ENCODE assay signal across 10 mouse cellular contexts in the genomic region with DNA sequence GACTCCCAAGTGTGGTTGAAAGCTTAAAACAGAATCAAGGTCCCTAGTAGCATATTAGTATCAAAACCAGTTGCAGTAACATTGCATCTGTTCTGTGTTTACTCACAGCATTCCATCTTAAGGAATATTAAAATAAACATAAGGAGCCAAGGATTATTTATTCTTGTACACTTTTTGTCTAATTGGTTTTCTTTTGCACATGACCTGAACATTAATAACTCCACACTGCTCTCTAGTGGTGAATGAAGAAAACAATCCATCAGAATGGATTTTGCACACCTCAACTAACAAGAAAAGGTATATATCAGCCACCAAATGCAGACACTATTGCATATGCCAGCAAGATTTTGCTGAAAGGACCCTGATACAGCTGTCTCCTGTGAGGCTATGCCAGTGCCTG. TPM values are rescaled to one million over a fixed set of nuclear protein-coding genes. Genes with fewer than 3 reads are reported as not detected.
DNase-seq lines count a peak whose midpoint lies in the region; ATAC-seq and TF ChIP-seq lines count a peak whose summit lies in the region.
"Had no signal": no experiment of that assay in that cellular context is flagged by ENCODE, and none has a peak within 500 bp of the region (broad histone marks: within the 10 kb centered on the region; RNA-seq: fewer than 3 reads in every experiment).

No protein-coding gene starts in this region.

- H3K27ac ChIP-seq in heart, adult 2 months, result no peak overlapping the region
- H3K27ac ChIP-seq in midbrain, embryonic 14.5 days (replicated peaks; ENCODE audit: low read depth, low read length), result no peak overlapping the region
- H3K27ac ChIP-seq in midbrain, embryonic 15.5 days, result no peak overlapping the region
- no peak overlapping the region for H3K27ac ChIP-seq in embryonic facial prominence, embryonic 14.5 days (replicated peaks; ENCODE audit: low read depth, low read length)
- no peak overlapping the region for H3K27ac ChIP-seq in forebrain, embryonic 10.5 days

- H3K9ac ChIP-seq in heart, adult 2 months (ENCODE audit: low read depth, low read length), result no peak overlapping the region
- no peak overlapping the region for H3K9ac ChIP-seq in midbrain, embryonic 14.5 days (replicated peaks; ENCODE audit: low read length)
- no peak overlapping the region for H3K9ac ChIP-seq in midbrain, embryonic 15.5 days
- no peak overlapping the region for H3K9ac ChIP-seq in embryonic facial prominence, embryonic 14.5 days (ENCODE audit: low read depth, low read length)

- ATAC-seq in midbrain, embryonic 14.5 days (ENCODE audit: low FRiP score, low TSS enrichment), result no peak
- no peak for ATAC-seq in midbrain, embryonic 15.5 days (replicated peaks)
- ATAC-seq in embryonic facial prominence, embryonic 14.5 days (ENCODE audit: low read depth), result no peak

- no peaks in the 10 kb centered on the region for H3K36me3 ChIP-seq in heart, adult 2 months (ENCODE audit: control insufficient read depth, insufficient read depth, low read length)
- peaks cover 22% of the 10 kb centered on the region; the same call in 1 of the 2 replicates for H3K36me3 ChIP-seq in midbrain, embryonic 14.5 days (ENCODE audit: control insufficient read depth, insufficient read depth, low read length)
- H3K36me3 ChIP-seq in midbrain, embryonic 15.5 days (replicated peaks), result no peaks in the 10 kb centered on the region
- peaks cover 29% of the 10 kb centered on the region; the same call in 1 of the 2 replicates for H3K36me3 ChIP-seq in embryonic facial prominence, embryonic 14.5 days (ENCODE audit: control insufficient read depth, insufficient read depth, low read length)
- peaks cover 67% of the 10 kb centered on the region for H3K36me3 ChIP-seq in forebrain, embryonic 10.5 days (replicated peaks)

- no peaks in the 10 kb centered on the region for H3K9me3 ChIP-seq in midbrain, embryonic 14.5 days (ENCODE audit: control insufficient read depth, low read length)
- H3K9me3 ChIP-seq in midbrain, embryonic 15.5 days, result no peaks in the 10 kb centered on the region
- no peaks in the 10 kb centered on the region for H3K9me3 ChIP-seq in embryonic facial prominence, embryonic 14.5 days (ENCODE audit: control insufficient read depth, low read length)
- H3K9me3 ChIP-seq in forebrain, embryonic 10.5 days, result no peaks in the 10 kb centered on the region

- H3K4me3 ChIP-seq in heart, adult 2 months, result no peak overlapping the region
- H3K4me3 ChIP-seq in midbrain, embryonic 14.5 days (replicated peaks; ENCODE audit: low read depth, low read length), result no peak overlapping the region
- no peak overlapping the region for H3K4me3 ChIP-seq in midbrain, embryonic 15.5 days
- no peak overlapping the region for H3K4me3 ChIP-seq in embryonic facial prominence, embryonic 14.5 days (ENCODE audit: low read depth, low read length)
- no peak overlapping the region for H3K4me3 ChIP-seq in forebrain, embryonic 10.5 days
- H3K4me3 ChIP-seq: myocyte had no signal

- TF ChIP-seq EP300 in heart, adult 2 months (IDR thresholded peaks at IDR 0.05; ENCODE audit: insufficient read depth, low read depth, low read length), result no peak

- H3K4me1 ChIP-seq in heart, adult 2 months (ENCODE audit: control insufficient read depth, insufficient read depth, low read length), result no peaks in the 10 kb centered on the region
- H3K4me1 ChIP-seq in midbrain, embryonic 14.5 days (ENCODE audit: control insufficient read depth, insufficient read depth, low read length), result no peaks in the 10 kb centered on the region
- no peaks in the 10 kb centered on the region for H3K4me1 ChIP-seq in midbrain, embryonic 15.5 days
- no peaks in the 10 kb centered on the region for H3K4me1 ChIP-seq in embryonic facial prominence, embryonic 14.5 days (ENCODE audit: control insufficient read depth, insufficient read depth, low read length)
- no peaks in the 10 kb centered on the region for H3K4me1 ChIP-seq in forebrain, embryonic 10.5 days

- no peak for TF ChIP-seq POLR2A in heart, adult 2 months (IDR thresholded peaks at IDR 0.05; ENCODE audit: insufficient read depth, low read depth, low read length)

- TF ChIP-seq CTCF in heart, adult 2 months (IDR thresholded peaks at IDR 0.05), result peak; percentile 77

- H3K79me2 ChIP-seq in heart, adult 2 months (replicated peaks; ENCODE audit: control insufficient read depth, insufficient read depth, low read length), result no peaks in the 10 kb centered on the region

- intact Hi-C loops in heart, adult 2 months (cut with DNase I), result loop anchor here (1.0 to 10.0 kb wide), 5 partner anchors 199 to 629 kb away; no protein-coding TSS in a partner anchor

- H3K4me2 ChIP-seq in midbrain, embryonic 14.5 days (ENCODE audit: low read length), result no peak overlapping the region
- H3K4me2 ChIP-seq in midbrain, embryonic 15.5 days, result no peak overlapping the region
- no peak overlapping the region for H3K4me2 ChIP-seq in embryonic facial prominence, embryonic 14.5 days (ENCODE audit: low read depth, low read length)

- DNase-seq in heart, adult 2 months, result no peak
- DNase-seq in heart, postnatal 4 days, result no peak
- DNase-seq in midbrain, embryonic 14.5 days, result peak; percentile 82
- peak; percentile 45 for DNase-seq in embryonic facial prominence, embryonic 14.5 days (ENCODE audit: low spot score)
- no peak for DNase-seq in layer of hippocampus, adult 9-11 months
- DNase-seq in forebrain, embryonic 10.5 days (ENCODE audit: extremely low spot score, low spot score), result no peak
- DNase-seq in left cerebral cortex, adult 18-20 months (ENCODE audit: low spot score in 2 of 2), result no peak
- DNase-seq: left cerebral cortex, postnatal 4 days had no signal

- H3K27me3 ChIP-seq in heart, adult 2 months (ENCODE audit: control insufficient read depth, insufficient read depth, low read length), result no peaks in the 10 kb centered on the region
- no peaks in the 10 kb centered on the region for H3K27me3 ChIP-seq in midbrain, embryonic 14.5 days (ENCODE audit: control insufficient read depth, insufficient read depth, low read length)
- no peaks in the 10 kb centered on the region for H3K27me3 ChIP-seq in midbrain, embryonic 15.5 days (replicated peaks)
- no peaks in the 10 kb centered on the region for H3K27me3 ChIP-seq in embryonic facial prominence, embryonic 14.5 days (replicated peaks; ENCODE audit: control insufficient read depth, insufficient read depth, low read length)
- H3K27me3 ChIP-seq in forebrain, embryonic 10.5 days (ENCODE audit: poor library complexity, severe bottlenecking), result no peaks in the 10 kb centered on the region

RNA-seq across cellular contexts. Expression of a gene that starts 21.5 kb away (rescaled TPM):
- total RNA-seq in heart, adult 2 months (2021), result 1 to 10 TPM; 5.0 to 5.2 TPM
- polyA plus RNA-seq in heart, adult 2 months (2012; rRNA removed), result 1.8 and 3.9 TPM in 2 replicates
- total RNA-seq in heart, postnatal 4 days (2021), result 1 to 10 TPM; 5.9 to 6.0 TPM
- 13.7 and 22.0 TPM in 2 replicates for polyA plus RNA-seq in midbrain, embryonic 14.5 days (2014; fragmentation: Nextera tagmentation; extraction: Ambion mirVana)
- polyA plus RNA-seq in midbrain, embryonic 15.5 days (2015; fragmentation: Nextera tagmentation; extraction: Ambion mirVana), result 21.0 and 21.4 TPM in 2 replicates
- polyA plus RNA-seq in embryonic facial prominence, embryonic 14.5 days (2014; fragmentation: Nextera tagmentation; extraction: Ambion mirVana), result 17.9 and 21.6 TPM in 2 replicates
- polyA plus RNA-seq in forebrain, embryonic 10.5 days (2016; fragmentation: Nextera tagmentation; extraction: Ambion mirVana), result 36.5 and 37.6 TPM in 2 replicates
- total RNA-seq in left cerebral cortex, adult 18-20 months (2021), result 10 to 100 TPM; 10.6 to 11.4 TPM

RNA-seq across cellular contexts. Expression of a gene that starts 21.5 kb away (rescaled TPM):
- total RNA-seq in heart, adult 2 months (2021), result 10 to 100 TPM; 19.8 to 26.0 TPM
- polyA plus RNA-seq in heart, adult 2 months (2012; rRNA removed), result 15.4 and 17.3 TPM in 2 replicates
- total RNA-seq in heart, postnatal 4 days (2021), result 10 to 100 TPM; 22.8 to 24.7 TPM
- polyA plus RNA-seq in midbrain, embryonic 14.5 days (2014; fragmentation: Nextera tagmentation; extraction: Ambion mirVana), result 27.8 and 37.9 TPM in 2 replicates
- polyA plus RNA-seq in midbrain, embryonic 15.5 days (2015; fragmentation: Nextera tagmentation; extraction: Ambion mirVana), result 42.2 and 45.3 TPM in 2 replicates
- 22.8 and 23.3 TPM in 2 replicates for polyA plus RNA-seq in embryonic facial prominence, embryonic 14.5 days (2014; fragmentation: Nextera tagmentation; extraction: Ambion mirVana)
- polyA plus RNA-seq in forebrain, embryonic 10.5 days (2016; fragmentation: Nextera tagmentation; extraction: Ambion mirVana), result 30.2 and 32.2 TPM in 2 replicates
- total RNA-seq in left cerebral cortex, adult 18-20 months (2021), result 10 to 100 TPM; 26.4 to 30.5 TPM

Comparison
In these comparisons a context has a peak if more than half of its experiments do, and no peak if none do; other contexts are left out.
1. DNase-seq: peak in midbrain, embryonic 14.5 days (single experiment) and embryonic facial prominence, embryonic 14.5 days (single experiment); none in heart, adult 2 months (0 of 2), heart, postnatal 4 days (single experiment), layer of hippocampus, adult 9-11 months (single experiment), forebrain, embryonic 10.5 days (single experiment) and left cerebral cortex, adult 18-20 months (0 of 2).